Mouse (Mus musculus) mouse trophoblast stem cell (cell line): ENCODE measurements at regions not wholly inside any gene's neighbourhood (a gene's known extent, or its start where the extent isn't known, plus 50 kb on each side); places are given as distances from the start of the nearest gene placed in this dataset.

Experiments
- in situ Hi-C, 2 experiments: fragments of 300-500 bp; cut with MseI, MboI; formaldehyde crosslinking; loops; 2 replicates in 1 of 2; 3 replicates in 1 of 2; pipeline ENCODE4 v1.15.1; 2025

DNA sequence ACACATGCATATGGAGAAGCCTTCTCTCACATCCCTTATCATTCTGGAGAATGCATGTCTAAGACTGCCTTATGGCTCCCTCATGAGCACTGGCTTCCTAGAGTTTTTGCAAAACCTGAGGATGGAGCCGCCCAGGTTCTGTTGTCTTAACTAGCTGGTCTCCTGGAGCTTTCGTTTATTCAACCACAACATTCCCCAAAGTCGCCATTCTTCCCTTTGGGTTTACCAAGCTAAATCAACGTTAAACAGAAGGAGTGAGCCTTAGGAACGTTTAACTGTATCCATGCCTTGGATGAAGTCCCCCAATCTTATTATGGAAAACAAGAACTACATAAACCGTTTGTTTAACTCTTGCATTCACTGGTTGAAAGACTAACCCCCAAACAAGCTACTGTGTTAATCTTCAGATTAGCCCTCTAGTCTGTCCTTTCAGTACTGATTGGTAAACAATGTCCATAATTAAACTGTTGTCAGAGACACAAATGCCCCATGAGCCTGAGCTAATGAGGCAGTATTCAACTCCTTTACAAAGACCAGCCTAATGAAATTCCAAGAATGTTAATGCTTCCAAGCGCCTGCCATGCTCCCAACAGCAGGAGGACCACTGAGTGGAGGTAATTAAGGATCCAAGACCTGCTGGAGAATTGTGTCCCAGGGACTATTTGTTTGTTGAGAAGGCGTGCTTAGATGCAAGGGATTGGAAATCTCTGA, 121.1 kb upstream of the Cdkn3 start:
- in situ Hi-C loops: no loop called here

DNA sequence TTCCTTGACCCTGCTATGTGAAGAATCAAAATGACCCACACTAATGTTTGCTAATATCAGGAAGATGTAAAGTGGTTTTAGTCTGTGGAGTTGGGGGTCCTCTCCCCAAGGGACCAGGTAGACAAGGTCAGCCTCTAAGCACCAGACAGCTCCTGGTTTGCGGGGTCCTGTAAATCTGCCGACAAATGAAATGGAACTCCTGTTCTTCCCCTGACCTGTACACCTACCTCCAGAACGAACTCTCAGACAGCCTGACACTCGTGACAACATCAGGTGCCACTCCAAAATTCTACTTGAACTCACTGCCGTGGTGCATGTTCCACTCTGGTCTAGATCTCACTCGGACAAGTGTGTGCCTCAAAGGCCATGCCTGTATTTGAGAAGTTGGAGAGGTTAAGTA, 121.8 kb upstream of the Cdkn3 start:
- in situ Hi-C loops: no loop called here

- in situ Hi-C loops: no loop called here
Measured at GRCm38 (mm10) chr14:46637240-46637639, 123.1 kb upstream of the Cdkn3 start.

- in situ Hi-C loops: no loop called here
Measured at GRCm38 (mm10) chr14:46636364-46636763, 124.0 kb upstream of the Cdkn3 start.

GRCm38 (mm10) chr14:46635322-46635721, 125.0 kb upstream of the Cdkn3 start:
- in situ Hi-C loops: no loop called here

DNA sequence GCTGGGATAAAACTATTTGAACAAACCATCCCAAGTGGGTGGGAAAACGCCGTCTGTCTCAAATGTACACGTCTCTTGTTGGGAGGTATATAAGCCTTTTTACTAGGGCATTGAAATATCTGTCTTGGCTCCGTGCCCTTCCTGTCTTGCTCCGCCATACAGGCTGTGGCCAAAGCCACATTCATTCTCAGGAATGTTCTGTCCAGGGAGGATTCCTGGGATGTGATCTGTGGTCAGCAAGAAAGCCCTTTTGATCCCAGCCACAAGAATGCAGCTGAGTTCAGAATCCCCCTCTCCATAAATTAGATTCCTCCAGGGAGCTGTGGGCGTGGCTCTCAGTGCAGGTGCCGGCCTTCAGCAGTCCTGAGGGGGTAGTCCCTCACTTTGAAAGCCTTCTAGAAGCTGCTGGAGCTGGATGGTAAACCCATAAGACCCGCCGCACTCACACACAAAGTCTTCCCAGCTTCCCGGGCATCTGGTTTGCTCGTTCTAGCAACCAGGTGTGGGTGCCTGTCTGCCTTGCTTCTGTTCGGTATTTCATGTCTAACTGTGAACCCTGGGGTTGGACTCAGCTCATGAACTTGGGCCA, 125.6 kb upstream of the Cdkn3 start:
- in situ Hi-C loops: no loop called here

- in situ Hi-C loops: no loop called here
Measured at GRCm38 (mm10) chr14:46634251-46634650, 126.1 kb upstream of the Cdkn3 start.

GRCm38 (mm10) chr14:46627690-46628089, 132.7 kb upstream of the Cdkn3 start:
- in situ Hi-C loops: no loop called here

GRCm38 (mm10) chr14:46625760-46626159, 134.6 kb upstream of the Cdkn3 start:
- in situ Hi-C loops: no loop called here

DNA sequence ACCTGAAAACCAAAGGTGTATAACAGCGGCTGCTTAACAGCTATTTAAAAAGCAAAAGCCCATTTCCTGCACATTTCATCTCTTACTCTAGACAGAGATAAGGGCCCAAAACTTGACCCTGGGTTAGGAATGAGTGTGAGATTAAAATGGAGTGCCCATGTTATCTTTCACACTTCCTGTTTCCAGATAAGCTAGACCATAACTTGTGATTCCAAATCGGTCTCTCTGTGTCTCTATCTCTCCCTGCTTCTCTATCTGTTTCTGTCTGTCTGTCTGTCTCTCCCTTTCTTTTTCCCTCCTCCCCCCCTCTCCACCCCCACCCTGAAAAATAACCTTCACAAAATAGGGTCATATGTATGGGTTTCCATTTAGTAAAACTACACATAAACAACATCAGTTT, 136.7 kb upstream of the Cdkn3 start:
- in situ Hi-C loops: no loop called here

- in situ Hi-C loops: no loop called here
Measured at GRCm38 (mm10) chr14:46616030-46616429, 144.3 kb upstream of the Cdkn3 start.

- in situ Hi-C loops: no loop called here
Measured at GRCm38 (mm10) chr14:46614936-46615335, 145.4 kb upstream of the Cdkn3 start.

- in situ Hi-C loops: no loop called here
Measured at GRCm38 (mm10) chr14:46613748-46614147, 146.6 kb upstream of the Cdkn3 start.

GRCm38 (mm10) chr14:46613211-46613610, 147.1 kb upstream of the Cdkn3 start:
- in situ Hi-C loops: no loop called here

DNA sequence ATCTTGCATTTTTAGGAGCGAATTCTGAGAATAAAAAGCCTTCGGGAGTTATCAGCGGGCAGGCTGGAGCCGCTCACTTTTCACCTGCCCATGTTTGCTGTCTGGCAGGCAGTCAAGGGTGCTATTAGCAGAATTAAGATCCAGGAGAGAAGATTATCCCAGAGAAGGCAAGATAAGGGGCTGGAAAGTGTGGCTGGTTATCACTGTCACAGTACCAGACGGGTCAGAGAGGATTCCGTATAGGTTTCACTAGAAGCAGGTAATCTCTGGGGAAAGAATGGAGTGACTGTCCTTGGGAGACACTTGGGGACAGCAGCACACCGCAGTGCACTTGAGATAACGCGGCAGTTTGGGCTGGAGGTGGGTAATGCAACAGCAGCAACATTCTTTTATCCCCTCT, 147.8 kb upstream of the Cdkn3 start:
- in situ Hi-C loops: no loop called here

GRCm38 (mm10) chr14:46610926-46611325, 149.4 kb upstream of the Cdkn3 start:
- in situ Hi-C loops: no loop called here

DNA sequence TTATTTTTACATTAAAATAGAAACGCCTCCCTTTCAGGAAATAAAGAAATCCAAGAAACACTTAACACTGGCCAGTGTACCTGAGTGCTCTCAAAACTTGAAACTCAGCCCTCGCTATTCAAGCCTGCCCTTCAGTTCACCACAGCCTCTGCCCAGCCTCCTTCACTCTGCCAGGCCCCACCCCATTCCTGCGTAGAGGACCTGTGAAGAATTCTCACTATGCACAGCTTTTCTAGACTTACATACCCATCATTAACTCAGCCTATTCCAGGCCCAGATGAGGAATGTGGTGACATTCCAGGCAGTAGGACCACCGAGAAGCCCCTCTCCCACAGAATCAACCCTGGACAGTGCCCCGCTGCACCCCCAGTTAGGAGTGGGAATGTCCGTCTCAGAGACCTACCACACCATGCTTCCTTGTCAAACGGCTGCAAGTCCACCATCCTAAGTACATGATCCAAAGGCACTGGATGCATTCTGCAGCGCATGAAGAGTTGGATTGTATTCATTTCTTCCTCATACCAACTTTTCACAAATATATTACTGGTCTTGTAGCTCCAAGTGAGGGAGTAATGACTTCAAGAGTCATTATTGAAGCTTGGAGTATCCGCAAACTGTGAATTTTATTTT, 150.0 kb upstream of the Cdkn3 start:
- in situ Hi-C loops: no loop called here

DNA sequence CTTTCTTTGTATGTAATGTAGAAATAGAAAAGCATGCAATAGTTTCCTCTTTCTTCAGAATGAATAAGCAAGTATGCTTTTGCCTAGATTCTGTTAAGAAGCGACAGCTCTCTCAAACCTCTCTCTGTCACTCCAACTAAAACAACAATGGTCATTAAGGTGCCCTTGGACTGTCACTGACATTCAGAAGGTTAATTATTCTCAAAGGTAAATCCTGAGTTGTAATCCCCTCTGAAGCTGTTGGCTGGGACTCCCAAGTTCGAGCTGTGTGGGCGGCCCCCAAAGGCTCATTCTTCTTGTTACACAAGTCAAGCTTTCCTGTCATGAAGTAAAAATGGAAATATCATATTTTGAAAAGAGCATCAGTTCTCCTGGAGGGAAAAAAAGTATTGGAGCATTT, 153.6 kb upstream of the Cdkn3 start:
- in situ Hi-C loops: no loop called here

DNA sequence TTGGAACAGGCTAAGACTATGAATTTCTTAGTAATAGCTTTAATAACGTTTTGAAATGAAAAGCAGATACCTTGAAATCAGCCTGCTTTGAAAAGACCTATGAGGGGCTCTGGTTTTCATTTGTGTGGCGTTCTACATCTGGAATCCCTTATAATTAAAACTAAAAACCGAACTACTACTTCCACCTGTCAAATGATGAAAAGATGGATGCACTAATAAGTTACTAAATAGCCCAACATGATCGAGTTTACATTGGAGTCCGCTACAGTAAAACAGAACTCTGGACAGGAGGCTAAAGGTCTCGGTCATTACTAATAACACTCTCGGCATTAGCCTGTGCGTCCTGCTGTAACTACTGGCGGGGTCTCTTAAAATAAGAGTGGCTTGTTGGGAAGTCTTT, 154.3 kb upstream of the Cdkn3 start:
- in situ Hi-C loops: no loop called here

- in situ Hi-C loops: no loop called here
Measured at GRCm38 (mm10) chr14:46604886-46605531, 155.3 kb upstream of the Cdkn3 start.

DNA sequence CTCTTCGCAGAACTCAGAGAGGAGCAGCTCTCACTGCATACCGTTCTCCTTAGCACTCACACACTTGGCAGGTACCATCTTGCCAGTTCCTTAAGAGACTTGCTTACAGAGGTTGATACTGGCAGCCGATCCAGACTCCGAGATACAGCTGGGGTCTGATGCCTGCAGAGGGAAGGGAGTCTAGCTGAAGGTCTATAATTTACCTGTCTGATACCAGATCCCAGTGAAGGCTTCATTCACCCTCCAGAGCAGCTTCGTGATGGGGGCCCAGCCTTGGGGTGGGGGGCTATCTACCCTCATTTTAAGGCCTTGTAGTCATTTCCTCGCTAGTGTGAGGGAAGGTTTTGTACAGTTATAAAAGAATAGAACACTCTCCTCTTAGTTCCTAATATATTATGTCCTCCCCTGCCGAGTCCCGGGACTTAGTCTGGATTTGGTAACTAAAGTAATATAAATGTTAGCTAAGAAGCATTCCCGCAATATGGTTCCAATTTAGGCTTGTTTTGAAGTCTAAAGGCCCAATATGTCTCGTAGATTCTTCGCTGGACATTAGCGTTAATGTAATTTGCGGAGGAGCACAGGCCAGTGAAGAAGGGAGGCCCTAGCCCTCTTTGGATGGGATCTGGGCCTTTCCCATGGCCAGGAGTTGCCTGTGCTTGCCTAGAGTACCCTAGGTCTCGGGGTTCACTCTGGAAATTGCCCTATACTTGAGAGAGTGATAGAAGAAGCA, 156.0 kb upstream of the Cdkn3 start:
- in situ Hi-C loops: no loop called here
